Mouse (Mus musculus) left cerebral cortex, postnatal 14 days (tissue): ENCODE measurements around the gene Nanog. TPM values are rescaled to one million over a fixed set of nuclear protein-coding genes. Genes with fewer than 3 reads are reported as not detected.

ENCODE experiments used
- DNase-seq, 2 experiments: peaks; one replicate each; pipeline ENCODE4 v3.0.0; 2021 to 2022; ENCODE audit warnings: low spot score in 2 of 2, mixed read lengths in 1 of 2
- intact Hi-C: fragments of 180-260 bp; cut with DNase I; formaldehyde crosslinking; loops from one replicate; pipeline ENCODE4 v1.15.1; 2025
- total RNA-seq, 2 experiments: library from RNA; stranded (reverse); gene quantifications; 2 replicates each; pipeline ENCODE4 v1.2.3; 2021

Nanog gene
- total RNA-seq, 2 experiments from 2014 or later = not detected

DNA sequence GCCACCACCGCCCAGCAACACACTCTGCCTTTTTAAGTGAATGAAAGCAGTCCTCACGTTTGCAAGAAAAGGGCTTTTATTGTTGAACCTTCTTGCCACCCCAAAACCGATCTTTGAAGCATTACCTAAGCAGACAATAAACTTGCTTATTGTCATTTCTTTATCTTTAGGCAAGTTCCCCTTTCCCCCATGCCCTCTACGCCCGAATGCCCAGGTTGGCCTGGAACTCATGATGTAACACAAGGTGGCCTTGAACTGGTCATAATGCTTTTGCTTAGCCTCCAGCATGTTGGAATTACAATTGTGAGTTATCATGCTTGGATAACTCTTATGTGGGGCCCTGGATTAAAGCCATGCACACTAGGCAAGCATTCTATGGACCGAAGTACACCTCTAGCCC is 43.3 kb downstream of the Nanog start:
- intact Hi-C loops = no loop called here
- no peak for DNase-seq

DNA sequence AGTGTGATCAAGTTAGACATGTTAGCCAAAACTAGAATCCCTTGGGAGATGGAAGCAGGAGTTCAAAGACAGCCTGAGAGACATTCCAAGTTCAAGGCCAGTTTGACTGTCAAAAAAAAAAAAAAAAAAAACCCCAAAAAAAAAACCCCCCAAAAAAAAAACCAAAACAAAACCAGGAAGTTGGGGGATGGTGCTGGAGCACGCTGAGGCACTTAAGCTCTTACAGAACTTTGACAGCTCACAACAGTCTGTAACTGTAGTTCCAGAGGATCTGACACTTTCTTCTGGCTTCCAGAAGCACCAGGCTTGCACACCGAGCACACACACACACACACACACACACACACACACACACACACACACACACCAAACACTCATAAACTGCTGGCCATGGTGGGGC is 48.6 kb downstream of the Nanog start:
- intact Hi-C loops = no loop called here
- DNase-seq = no peak

DNA sequence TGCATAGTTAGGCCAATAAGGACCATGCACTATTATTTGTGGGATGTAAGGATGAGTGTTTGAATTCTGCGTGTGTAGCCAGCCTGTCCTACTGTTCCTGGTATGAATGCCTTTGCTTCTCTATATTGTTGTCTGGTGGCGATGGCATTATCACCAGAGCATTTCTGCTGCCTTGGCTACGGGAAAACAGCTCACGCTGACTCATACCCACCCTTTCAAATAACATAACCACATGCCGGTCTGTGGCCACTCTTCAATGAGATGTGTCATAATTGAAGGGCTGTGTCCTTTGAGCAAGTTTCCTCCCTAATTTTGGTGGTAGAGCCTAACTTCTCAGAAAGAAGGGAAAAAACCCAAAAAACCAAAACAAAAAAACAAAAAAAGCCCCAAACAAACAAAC is 51.4 kb downstream of the Nanog start:
- intact Hi-C loops = no loop called here
- no peak for DNase-seq

DNA sequence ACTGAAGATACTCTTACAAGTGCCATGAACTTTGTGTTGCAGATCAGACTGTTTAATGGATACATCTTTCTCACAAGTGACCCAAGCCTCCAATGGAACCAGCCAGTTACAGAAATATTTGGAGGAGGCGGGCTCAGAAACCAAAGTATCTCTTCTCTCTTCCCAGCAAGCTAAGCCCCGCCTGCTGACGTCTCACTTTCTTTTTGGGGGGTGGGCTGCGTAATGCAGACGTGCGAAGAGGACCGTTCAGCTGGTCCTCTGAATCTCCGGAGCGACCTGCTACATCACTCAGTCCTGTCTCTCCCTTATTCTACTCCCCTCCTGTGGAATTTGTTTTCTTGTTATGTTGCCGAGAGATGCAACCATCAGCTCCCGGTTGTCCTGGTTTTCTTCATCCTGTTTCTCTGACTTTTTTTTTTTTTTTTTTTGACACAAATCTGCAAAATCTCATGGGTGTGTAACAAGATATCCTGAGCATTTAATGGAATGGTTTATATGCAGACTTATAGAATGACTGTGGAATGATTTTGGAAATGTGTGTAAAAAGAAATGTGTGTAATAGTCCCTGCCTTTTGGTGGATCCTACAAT is 53.8 kb downstream of the Nanog start:
- intact Hi-C loops = loop anchor here (1.0 kb wide), 1 partner anchor 19 kb away; no protein-coding TSS in a partner anchor

DNA sequence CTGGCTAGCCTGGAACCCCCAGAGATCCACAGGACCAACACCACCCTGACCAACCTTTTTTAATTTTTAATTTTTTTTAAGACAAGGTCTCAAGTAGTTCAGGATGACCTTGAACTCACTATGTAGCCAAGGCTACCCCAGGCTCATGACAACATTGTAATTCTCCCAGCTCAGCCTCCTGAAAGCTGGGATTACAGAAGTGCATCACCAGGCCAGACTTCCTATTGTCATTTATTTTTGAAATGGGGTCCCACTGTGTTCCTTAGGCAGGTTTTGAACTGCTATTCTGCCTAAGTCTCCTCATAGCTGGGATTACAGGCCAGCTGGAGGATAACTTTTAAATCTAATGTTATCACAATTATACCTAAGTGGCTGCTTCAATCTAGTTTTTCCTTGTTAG is 54.6 kb downstream of the Nanog start:
- intact Hi-C loops = loop anchor here (1.0 kb wide), 1 partner anchor 20 kb away; no protein-coding TSS in a partner anchor
- DNase-seq = no peak

More for the DNA sequence above, 53.8 kb downstream of the Nanog start:
- peak; percentile 83 for DNase-seq

DNA sequence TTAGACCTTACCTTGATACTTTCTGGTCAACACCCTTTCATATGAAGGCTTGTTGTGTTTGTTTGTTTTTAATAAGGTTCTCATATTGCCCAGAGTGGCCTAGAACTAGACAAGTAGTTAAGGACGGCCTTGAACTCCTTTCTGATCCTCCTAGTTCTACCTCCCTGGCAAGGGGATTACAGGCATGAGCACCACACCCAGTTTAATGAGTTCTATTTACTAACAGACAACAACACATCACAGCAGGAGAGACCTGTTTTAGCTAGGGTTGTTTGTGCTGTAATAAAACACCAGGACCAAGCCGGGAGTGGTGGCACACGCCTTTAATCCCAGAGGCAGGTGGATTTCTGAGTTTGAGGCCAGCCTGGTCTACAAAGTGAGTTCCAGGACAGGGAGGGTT is 55.2 kb downstream of the Nanog start:
- DNase-seq = no peak
- intact Hi-C loops = no loop called here

DNA sequence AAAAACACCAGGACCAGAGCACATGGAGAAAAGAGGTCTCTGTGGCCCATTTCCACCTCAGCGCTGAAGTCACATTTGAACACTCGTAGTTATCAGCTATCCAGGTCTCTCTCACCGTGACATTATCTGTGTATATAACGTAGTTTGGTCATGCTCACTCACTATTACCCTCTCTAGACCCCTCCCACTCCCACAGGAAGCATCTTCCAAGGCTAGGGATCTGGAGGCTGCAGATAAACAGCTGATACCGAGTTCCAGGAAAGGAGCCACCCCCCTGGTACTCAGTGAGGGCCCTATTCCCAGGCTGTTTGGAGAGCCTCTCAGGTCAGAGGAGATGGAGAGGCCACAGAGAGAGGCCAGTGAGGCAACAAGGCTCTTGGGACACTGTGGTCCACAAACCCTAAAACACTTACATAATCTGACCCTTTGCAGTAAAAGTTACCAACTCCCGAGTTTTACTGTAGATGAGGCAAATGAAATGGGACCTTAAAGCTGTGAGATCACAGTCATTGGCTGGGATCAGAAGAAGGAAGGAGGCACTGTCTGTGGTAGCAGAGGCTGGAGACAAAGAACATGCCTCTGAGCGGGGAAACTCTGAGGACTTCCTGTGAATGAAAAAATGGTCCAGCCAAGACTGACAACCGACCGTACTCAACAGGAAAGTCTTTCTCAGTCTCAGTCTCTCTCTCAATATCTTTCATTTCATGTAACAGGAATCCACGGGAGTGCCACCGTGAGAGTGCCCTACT is 55.8 kb downstream of the Nanog start:
- DNase-seq = no peak
- intact Hi-C loops = no loop called here

DNA sequence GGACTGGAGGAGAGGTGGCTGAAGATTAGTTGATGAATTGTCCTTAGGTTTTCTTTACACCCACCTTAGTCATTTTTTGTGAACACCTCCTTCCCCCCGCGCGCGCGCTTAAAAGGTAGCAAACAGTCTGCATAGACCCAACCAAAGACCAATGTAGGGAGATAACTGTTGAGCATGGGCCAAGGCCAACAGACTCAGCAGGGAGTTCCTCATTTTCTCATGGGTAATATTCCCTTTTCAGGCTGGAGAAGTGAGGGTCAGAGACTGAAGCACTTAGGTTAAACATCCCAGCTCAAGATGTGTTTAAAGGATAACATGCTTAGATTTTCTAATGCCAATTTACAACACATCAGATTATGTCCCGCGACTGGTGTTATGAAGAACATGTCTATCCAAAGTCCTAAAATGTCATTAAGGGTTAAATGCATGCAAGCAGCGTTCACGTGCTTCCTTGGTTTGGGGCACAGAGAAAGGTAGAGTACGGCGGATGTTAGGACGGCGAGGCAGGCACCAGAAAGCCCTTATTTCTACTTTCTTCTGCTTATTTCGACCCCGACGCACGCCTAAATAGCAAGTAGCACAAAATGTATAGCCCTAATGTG is 56.7 kb downstream of the Nanog start:
- intact Hi-C loops = no loop called here

More for the DNA sequence above, 56.7 kb downstream of the Nanog start:
- DNase-seq = no peak

Other genes starting within 250 kb of the Nanog start
- 100 to 1,000 TPM; 135 to 136 TPM for gene Rimklb, start 208.7 kb upstream of the Nanog start, total RNA-seq
- gene Mfap5, start 201.6 kb upstream of the Nanog start, total RNA-seq = 1 to 10 TPM; 2.1 TPM
- gene Aicda, start 153.7 kb upstream of the Nanog start, total RNA-seq = not detected
- 1 to 10 TPM; 1.5 to 2.4 TPM for gene Apobec1, start 105.0 kb upstream of the Nanog start, total RNA-seq
- gene Gdf3, start 97.4 kb upstream of the Nanog start, total RNA-seq = not detected
- not detected for gene Dppa3, start 81.1 kb upstream of the Nanog start, total RNA-seq
- gene Slc2a3, start 94.2 kb downstream of the Nanog start, total RNA-seq = 100 to 1,000 TPM; 169 TPM
- 10 to 100 TPM; 25.7 to 28.0 TPM for gene Foxj2, start 112.4 kb downstream of the Nanog start, total RNA-seq
- under 1 TPM; 0.57 to 0.59 TPM for gene C3ar1, start 148.7 kb downstream of the Nanog start, total RNA-seq
- 100 to 1,000 TPM; 176 to 187 TPM for gene Necap1, start 167.0 kb downstream of the Nanog start, total RNA-seq
- gene Clec4a1, start 214.4 kb downstream of the Nanog start, total RNA-seq = under 1 TPM; 0.53 to 0.57 TPM
- 1 to 10 TPM in 1 of 2 experiments, under 1 TPM in 1; 0.59 to 1.0 TPM for gene Clec4a3, start 245.0 kb downstream of the Nanog start, total RNA-seq